Mouse (Mus musculus): ENCODE data around the gene Myo15. TPM values are rescaled to one million over a fixed set of nuclear protein-coding genes. Genes with fewer than 3 reads are reported as not detected.
"Not testable (repeated sequence)": the region's sequence is repeated elsewhere in the genome, so short reads cannot be mapped to it uniquely, and the experiment has no call there.

The Myo15 gene
- total RNA-seq, 4 experiments from 2014 or later, result 0.03 TPM; not detected in 2

DNA sequence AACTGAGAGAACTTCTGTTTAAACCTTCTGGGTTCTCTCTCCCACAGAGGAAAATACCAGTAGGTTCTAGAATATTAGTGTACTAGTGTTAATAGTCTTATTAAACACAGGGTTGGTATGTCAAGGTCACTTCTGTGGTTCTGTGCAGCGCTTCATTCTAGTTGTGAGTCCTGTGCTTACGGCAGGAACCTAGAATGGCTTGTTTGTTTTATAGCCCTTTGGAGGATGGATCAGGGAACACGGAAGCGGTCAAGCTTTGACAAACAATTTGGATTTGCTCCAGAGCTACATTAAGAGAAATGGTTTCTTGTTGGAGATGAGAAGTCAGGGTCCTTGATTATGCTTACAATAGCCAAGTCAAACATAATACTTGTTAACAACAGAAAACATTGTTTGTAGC lies 76.3 kb downstream of the Myo15 start:
- no peak for DNase-seq (ENCODE audit: low spot score)

DNA sequence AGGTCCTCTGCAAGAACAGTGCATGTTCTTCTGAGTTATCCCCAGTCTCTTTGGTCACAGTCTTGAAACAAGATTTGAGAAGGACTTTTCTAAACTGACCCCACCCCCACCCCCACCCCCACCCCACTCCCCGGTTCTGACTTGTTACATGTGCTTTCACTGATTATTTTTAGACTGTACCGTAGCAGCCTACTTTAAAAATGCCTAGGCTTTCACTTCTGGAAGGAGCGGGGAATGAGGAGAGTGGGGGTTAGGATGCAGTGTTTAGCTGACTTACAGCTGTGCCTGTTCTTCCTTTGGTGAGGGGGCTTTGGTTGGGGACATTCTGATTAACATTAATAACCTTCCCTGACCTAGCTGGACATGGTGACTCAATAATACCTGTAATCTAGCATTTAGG lies 79.0 kb downstream of the Myo15 start:
- no peak for DNase-seq (ENCODE audit: low spot score)

DNA sequence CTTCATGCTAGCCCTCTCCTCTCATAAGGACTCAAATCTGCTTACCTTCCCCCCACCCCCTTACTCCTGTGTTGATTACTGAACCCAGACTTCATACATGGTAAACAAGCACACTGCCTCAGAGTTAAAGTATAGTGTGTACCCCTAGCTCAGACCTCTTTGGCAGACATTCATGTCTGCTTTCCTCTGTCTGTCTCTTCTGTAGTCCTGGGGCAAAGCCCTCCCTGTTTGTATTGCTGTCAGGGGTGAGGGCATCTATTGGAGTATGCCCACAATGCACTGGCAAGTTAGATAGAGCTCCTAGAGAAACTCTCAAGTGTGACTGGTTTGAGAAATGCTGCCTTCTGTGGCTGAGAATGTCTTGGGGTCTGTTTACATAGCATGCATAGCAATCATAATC lies 84.0 kb downstream of the Myo15 start:
- no peak for DNase-seq (ENCODE audit: low spot score)

DNA sequence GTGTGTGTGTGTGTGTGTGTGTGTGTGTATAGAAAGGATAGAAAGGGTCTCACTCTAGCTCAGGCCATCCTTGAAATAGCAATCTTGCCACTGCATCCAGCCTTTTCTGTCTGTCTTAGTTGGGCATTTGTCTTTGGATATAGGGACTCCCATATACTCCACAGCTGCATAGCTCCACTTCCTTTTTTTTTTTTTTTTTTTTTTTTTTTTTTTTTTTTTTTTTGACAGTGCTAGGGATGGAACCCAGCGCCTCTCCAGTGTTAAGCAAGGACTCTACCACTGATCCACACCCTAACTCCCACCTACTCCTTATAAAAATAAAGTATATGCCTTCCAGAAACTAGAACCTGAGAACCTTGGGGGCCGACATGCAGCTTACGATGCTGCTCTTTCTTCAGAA lies 88.5 kb downstream of the Myo15 start:
- no peak for DNase-seq (ENCODE audit: low spot score)

DNA sequence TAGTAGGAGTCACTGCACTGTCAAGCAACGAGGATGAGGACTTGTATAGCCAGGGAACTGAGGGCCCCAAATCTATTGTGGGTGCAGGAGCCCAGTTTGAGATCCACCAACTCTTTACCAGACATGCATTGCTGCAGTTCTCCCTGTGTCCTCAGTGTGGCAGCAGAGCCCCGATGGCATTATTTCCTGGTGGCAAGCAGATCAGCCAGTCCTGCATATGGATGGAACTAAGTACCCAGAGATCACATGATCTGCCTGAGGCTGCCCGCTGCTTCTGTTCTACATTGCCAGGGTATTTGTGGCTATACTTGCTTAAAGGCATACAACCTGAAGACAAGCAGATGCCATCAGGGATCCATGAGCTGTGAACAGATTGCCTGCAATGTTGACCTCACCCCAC lies 90.2 kb downstream of the Myo15 start:
- DNase-seq (ENCODE audit: low spot score), result peak; percentile 58

DNA sequence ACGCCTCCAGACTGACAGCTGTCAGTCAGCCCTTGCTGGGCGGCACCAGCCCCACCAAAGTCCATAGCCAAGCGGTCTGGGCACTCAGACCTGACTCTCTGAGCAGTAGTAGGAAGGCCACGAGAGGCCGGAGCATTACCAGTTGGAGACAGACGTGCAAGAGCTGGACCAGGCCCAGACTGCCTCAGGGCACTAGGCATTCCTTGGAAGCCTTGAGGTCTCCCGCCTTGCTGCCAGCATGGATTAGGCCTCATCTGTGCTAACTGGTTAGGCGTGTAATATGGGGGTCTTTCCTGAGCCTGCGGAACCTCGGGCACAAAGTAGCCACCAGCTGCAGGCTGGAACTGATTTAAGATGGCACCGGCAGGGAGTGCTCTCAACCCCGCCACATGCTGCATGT lies 104.9 kb downstream of the Myo15 start:
- not testable (repeated sequence) for DNase-seq (ENCODE audit: low spot score)

Other genes with a start within 250 kb of the Myo15 start
- 10 to 100 TPM; 31.0 to 42.3 (median 36.5) TPM for gene Srebf1, start 246.8 kb upstream of the Myo15 start, total RNA-seq (2022)
- 100 to 1,000 TPM; 121 to 134 (median 127) TPM for gene Tom1l2, start 116.4 kb upstream of the Myo15 start, total RNA-seq (2022)
- gene Drc3, start 116.0 kb upstream of the Myo15 start, total RNA-seq (2022), result 1 to 10 TPM; 2.3 to 3.4 (median 2.7) TPM
- 10 to 100 TPM; 46.3 to 52.1 (median 49.5) TPM for gene Gid4, start 52.2 kb upstream of the Myo15 start, total RNA-seq (2022)
- 10 to 100 TPM; 41.7 to 49.1 (median 43.6) TPM for gene Atpaf2, start 50.9 kb upstream of the Myo15 start, total RNA-seq (2022)
- gene Drg2, start 14.7 kb upstream of the Myo15 start, total RNA-seq (2022), result 10 to 100 TPM; 27.5 to 33.6 (median 29.6) TPM
- gene Alkbh5, start 67.0 kb downstream of the Myo15 start, total RNA-seq (2022), result 10 to 100 TPM; 81.3 to 88.8 (median 82.6) TPM
- gene Llgl1, start 230.4 kb downstream of the Myo15 start, total RNA-seq (2022), result 10 to 100 TPM; 11.0 to 14.5 (median 11.9) TPM

Data from heart, adult 8-10 months (tissue).